Mouse (Mus musculus) stomach, postnatal 0 days (tissue): Measurements from ENCODE around the gene Kif26b. TPM values are rescaled to one million over a fixed set of nuclear protein-coding genes. Genes with fewer than 3 reads are reported as not detected.

Experiments
- ATAC-seq: fragments of 200-750 bp; cut with Nextera tagmentation; 2 replicates; pipeline ENCODE4 v1.8.0; 2017; ENCODE audit not compliant: low FRiP score, low TSS enrichment
- DNase-seq: peaks from one replicate; pipeline ENCODE4 v3.0.0-alpha.2; 2016; ENCODE audit warnings: low spot score
- H3K27ac ChIP-seq: fragments of 300-500 bp; sonication (generic); replicated peaks from 2 replicates; pipeline ENCODE4 v1.5.1; 2014; ENCODE audit warnings: mild to moderate bottlenecking, control low read depth
- H3K27me3 ChIP-seq: fragments of 300-500 bp; sonication (generic); 2 replicates; pipeline ENCODE4 v1.6.1; 2014; ENCODE audit warnings: low read length; ENCODE audit not compliant: control insufficient read depth, insufficient read depth
- H3K36me3 ChIP-seq: fragments of 300-500 bp; sonication (generic); 2 replicates; pipeline ENCODE4 v1.6.1; 2014; ENCODE audit warnings: low read length, mixed read lengths; ENCODE audit not compliant: control insufficient read depth, insufficient read depth
- H3K4me1 ChIP-seq: fragments of 300-500 bp; sonication (generic); replicated peaks from 2 replicates; pipeline ENCODE4 v1.6.1; 2014; ENCODE audit warnings: antibody characterized with exemption; ENCODE audit not compliant: control insufficient read depth, insufficient read depth
- H3K4me2 ChIP-seq: fragments of 300-500 bp; sonication (generic); replicated peaks from 2 replicates; pipeline ENCODE4 v1.6.1; 2014; ENCODE audit warnings: low read depth, mild to moderate bottlenecking, control low read depth, moderate library complexity
- H3K4me3 ChIP-seq: fragments of 300-500 bp; sonication (generic); 2 replicates; pipeline ENCODE4 v1.5.1; 2014; ENCODE audit warnings: low read depth, low read length, control low read depth
- H3K9ac ChIP-seq: fragments of 300-500 bp; sonication (generic); 2 replicates; pipeline ENCODE4 v1.6.1; 2014; ENCODE audit warnings: mild to moderate bottlenecking, low read length, control low read depth, mixed read lengths
- H3K9me3 ChIP-seq: fragments of 300-500 bp; sonication (generic); 2 replicates; pipeline ENCODE4 v1.6.1; 2016; ENCODE audit warnings: low read length; ENCODE audit not compliant: control insufficient read depth
- CTCF ChIP-seq: IDR thresholded peaks from 2 replicates; pipeline ENCODE4 v1.5.1; 2016; ENCODE audit warnings: antibody characterized with exemption, low read depth, mild to moderate bottlenecking, moderate library complexity
- EP300 ChIP-seq: optimal IDR thresholded peaks from 2 replicates; pipeline ENCODE3; 2016; ENCODE audit warnings: antibody characterized with exemption
- WGBS: fragments of 180-500 bp; shearing (Covaris S2); extraction: QIAGEN DNeasy Blood & Tissue Kit; methylation state at CpG from one replicate; pipeline ENCODE4 v1.1.7; 2014; 5-methylcytosine and 5-hydroxymethylcytosine counted together
- polyA plus RNA-seq: library from polyadenylated mRNA; unstranded; fragments of >200 nt; fragmentation: Nextera tagmentation; extraction: Ambion mirVana; gene quantifications from 2 replicates; pipeline ENCODE4 v1.2.1, GENCODE M21; 2015

The Kif26b gene
- polyA plus RNA-seq, 1 experiment from 2014 or later, result 0.69 TPM

DNA sequence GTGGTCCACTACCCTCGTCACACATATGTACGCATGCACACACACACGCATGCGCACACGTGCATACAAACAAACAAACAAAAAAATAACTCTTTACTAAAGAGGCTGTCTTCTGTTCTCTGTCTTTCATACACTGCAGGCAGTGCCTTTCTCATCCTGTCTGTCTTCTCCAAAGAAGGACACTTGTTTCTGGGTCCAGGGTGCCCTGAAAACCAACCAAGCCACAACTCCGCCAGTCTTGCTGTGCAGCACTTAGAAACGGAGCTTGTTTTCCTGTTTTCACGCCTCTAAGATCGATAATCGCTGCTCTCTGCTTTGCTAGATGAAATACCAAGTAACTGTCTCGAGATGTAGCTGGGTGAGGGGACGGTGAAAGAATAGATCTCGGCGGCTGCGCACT lies 82.6 kb downstream of the Kif26b start:
- ATAC-seq (no peak), DNase-seq (no peak)
- no peaks in the 10 kb centered on the region for H3K36me3 ChIP-seq
- H3K9me3 ChIP-seq, result no peaks in the 10 kb centered on the region
- H3K27ac ChIP-seq, result no peak overlapping the region
- no peaks in the 10 kb centered on the region for H3K4me1 ChIP-seq
- no peak overlapping the region for H3K9ac ChIP-seq
- TF ChIP-seq EP300 (no peak), CTCF (no peak)
- H3K27me3 ChIP-seq, result no peaks in the 10 kb centered on the region
- H3K4me3 ChIP-seq, result no peak overlapping the region
- no peak overlapping the region for H3K4me2 ChIP-seq
- 88% methylated on average over 15 of the region's 15 CpGs for WGBS

DNA sequence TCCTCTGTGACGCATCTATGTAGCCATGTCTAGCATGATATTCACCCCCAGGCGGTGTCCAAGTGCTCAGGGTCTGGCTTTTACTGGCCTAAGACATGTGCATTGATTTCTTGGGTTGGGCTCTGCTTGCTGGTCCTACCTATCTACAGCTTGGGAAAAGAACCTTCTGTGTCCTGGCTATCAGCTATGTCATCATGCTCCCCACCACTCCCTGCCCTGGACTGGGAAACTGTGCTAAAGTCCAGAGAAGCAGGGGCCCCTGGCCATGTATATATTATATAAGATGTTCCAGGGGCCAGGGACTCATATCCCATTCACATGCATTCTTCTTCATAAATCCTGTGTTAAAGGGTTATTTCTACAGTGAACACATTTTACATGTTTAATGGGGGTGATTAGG lies 92.4 kb downstream of the Kif26b start:
- Histone ChIP-seq H3K4me1 (no peaks in the 10 kb centered on the region), H3K4me2 (no peak overlapping the region), H3K9me3 (no peaks in the 10 kb centered on the region), H3K4me3 (no peak overlapping the region), H3K27me3 (no peaks in the 10 kb centered on the region), H3K36me3 (no peaks in the 10 kb centered on the region), H3K9ac (no peak overlapping the region), H3K27ac (no peak overlapping the region)
- DNase-seq, result no peak
- ATAC-seq, result no peak
- 91% methylated on average over 2 of the region's 2 CpGs for WGBS
- TF ChIP-seq CTCF (no peak), EP300 (no peak)

DNA sequence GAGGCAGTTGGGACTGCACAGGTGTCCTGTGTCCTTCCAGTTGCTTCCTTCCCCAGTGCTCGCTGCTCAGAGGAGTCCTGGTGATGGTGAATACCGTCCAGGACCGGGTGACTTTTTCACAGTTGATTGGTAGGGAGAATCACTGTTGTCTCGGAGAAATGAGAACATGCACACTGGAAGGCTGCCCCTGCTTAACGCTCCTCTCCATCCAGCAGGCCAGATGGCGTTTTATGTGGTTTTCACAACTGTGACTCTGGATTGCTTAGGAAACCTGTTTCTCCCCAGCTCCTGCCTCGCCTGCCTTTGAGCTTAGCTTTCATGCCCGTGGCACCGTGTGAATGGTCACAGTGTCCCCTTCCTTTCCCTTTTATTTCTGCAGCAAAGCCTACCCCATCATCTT lies 95.0 kb downstream of the Kif26b start:
- H3K36me3 ChIP-seq, result no peaks in the 10 kb centered on the region
- ATAC-seq (no peak), DNase-seq (no peak)
- H3K4me2 ChIP-seq, result no peak overlapping the region
- H3K27ac ChIP-seq, result no peak overlapping the region
- TF ChIP-seq CTCF, result no peak
- no peak for TF ChIP-seq EP300
- no peaks in the 10 kb centered on the region for H3K27me3 ChIP-seq
- H3K4me3 ChIP-seq, result no peak overlapping the region
- H3K9ac ChIP-seq, result no peak overlapping the region
- 78% methylated on average over 9 of the region's 9 CpGs for WGBS
- no peaks in the 10 kb centered on the region for H3K9me3 ChIP-seq
- H3K4me1 ChIP-seq, result no peaks in the 10 kb centered on the region

DNA sequence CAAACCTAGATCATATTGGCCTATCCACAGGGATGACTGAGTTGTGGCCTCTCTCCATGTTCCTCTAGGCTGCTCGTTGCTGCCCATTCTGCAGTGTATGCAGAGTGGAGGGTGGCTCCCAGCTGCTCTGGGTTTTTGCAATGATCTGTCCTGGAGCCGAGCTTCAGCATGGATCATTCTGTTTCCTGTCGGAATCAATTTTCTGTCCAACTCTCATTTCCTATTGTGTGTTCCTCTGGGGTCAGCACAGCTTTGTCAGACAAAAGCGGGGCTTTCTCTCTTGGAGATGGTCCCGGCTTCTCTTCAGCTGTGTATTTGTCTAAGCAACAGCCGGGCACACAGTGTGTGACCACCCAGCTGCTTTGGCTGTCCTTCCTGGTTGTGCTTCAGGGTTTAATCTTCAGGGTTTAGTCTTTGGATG lies 98.0 kb downstream of the Kif26b start:
- no peak for ATAC-seq
- no peak overlapping the region for H3K27ac ChIP-seq

DNA sequence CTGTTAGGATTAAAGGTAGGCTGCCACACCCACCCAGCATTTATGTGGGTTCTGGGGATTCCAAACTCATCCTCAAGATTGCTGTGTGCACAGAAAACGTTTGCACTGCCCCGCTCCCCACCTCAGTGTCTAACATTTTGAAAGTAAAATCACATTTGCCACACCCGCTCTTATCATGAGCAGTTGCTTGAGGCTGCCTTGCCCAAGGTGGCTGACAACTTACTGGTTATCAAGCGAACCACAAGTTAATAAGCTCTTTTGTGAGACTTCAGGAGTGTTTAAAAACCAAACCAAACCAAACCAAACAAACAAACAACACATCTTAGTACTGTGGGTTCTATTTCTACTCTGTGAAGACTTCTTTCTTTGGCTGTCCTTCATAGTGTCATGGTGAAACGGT lies 101.1 kb downstream of the Kif26b start:
- Histone ChIP-seq H3K4me1 (no peaks in the 10 kb centered on the region), H3K27ac (no peak overlapping the region), H3K4me3 (no peak overlapping the region), H3K36me3 (no peaks in the 10 kb centered on the region), H3K9me3 (no peaks in the 10 kb centered on the region), H3K4me2 (no peak overlapping the region), H3K9ac (no peak overlapping the region), H3K27me3 (no peaks in the 10 kb centered on the region)
- TF ChIP-seq EP300 (no peak), CTCF (no peak)
- WGBS, result 58% methylated on average over 5 of the region's 5 CpGs
- no peak for ATAC-seq
- DNase-seq, result no peak

More for the DNA sequence above, 98.0 kb downstream of the Kif26b start:
- no peak overlapping the region for H3K4me3 ChIP-seq
- no peaks in the 10 kb centered on the region for H3K9me3 ChIP-seq
- DNase-seq, result no peak
- no peaks in the 10 kb centered on the region for H3K27me3 ChIP-seq
- no peak overlapping the region for H3K4me2 ChIP-seq
- WGBS, result 33% methylated on average over 6 of the region's 6 CpGs
- H3K36me3 ChIP-seq, result no peaks in the 10 kb centered on the region
- no peak overlapping the region for H3K9ac ChIP-seq
- TF ChIP-seq CTCF (no peak), EP300 (no peak)
- no peaks in the 10 kb centered on the region for H3K4me1 ChIP-seq

DNA sequence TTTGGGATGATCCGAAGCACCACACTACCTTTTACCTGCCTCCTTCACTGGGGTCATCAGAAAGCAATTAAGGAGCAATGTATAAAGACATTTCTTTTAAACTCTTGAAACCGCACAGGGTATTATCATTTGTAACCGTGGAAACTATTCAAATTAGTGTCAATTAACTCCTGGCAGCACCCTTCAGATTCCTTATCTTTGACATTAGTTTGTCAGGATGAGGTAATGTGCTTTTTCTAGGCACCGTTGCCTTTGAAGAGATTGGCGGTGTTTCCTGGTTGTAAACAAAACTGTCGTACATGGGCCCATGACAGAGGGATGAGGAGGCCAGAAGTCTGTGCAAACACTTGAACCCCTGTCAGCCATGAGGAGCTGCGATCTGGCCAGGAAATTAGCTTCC lies 102.9 kb downstream of the Kif26b start:
- H3K4me3 ChIP-seq, result no peak overlapping the region
- no peak for DNase-seq
- no peaks in the 10 kb centered on the region for H3K4me1 ChIP-seq
- H3K4me2 ChIP-seq, result no peak overlapping the region
- TF ChIP-seq EP300 (no peak), CTCF (no peak)
- H3K9me3 ChIP-seq, result no peaks in the 10 kb centered on the region
- no peak overlapping the region for H3K27ac ChIP-seq
- no peak overlapping the region for H3K9ac ChIP-seq
- no peaks in the 10 kb centered on the region for H3K27me3 ChIP-seq
- 48% methylated on average over 7 of the region's 7 CpGs for WGBS
- ATAC-seq, result no peak
- no peaks in the 10 kb centered on the region for H3K36me3 ChIP-seq
